Mouse (Mus musculus): ENCODE data around the gene Faf2. TPM values are rescaled to one million over a fixed set of nuclear protein-coding genes. Genes with fewer than 3 reads are reported as not detected.

Faf2 gene
- polyA plus RNA-seq, 1 experiment, result 27.9 TPM

- no peaks in the 10 kb centered on the region; the same call in 1 of the 2 replicates for H3K4me1 ChIP-seq (ENCODE audit: control insufficient read depth, insufficient read depth, low read length)
- H3K4me3 ChIP-seq (ENCODE audit: insufficient read depth, low read depth, low read length), result no peak overlapping the region
- TF ChIP-seq POLR2A (IDR thresholded peaks at IDR 0.05; ENCODE audit: low read depth, low read length) (no peak), CTCF (conservative IDR thresholded peaks at IDR 0.05; ENCODE audit: insufficient read depth, insufficient read length, low read depth, low read length) (no peak)
- no peak overlapping the region for H3K27ac ChIP-seq (ENCODE audit: insufficient read depth, low read depth, low read length)
- peaks cover 5% of the 10 kb centered on the region for H3K36me3 ChIP-seq (ENCODE audit: control insufficient read depth, insufficient read depth, low read length)
- no peaks in the 10 kb centered on the region for H3K27me3 ChIP-seq (replicated peaks; ENCODE audit: control insufficient read depth, insufficient read depth, low read length)
- DNase-seq, result peak; percentile 65
- 73% methylated on average over 3 of the region's 3 CpGs for WGBS
Observed at GRCm38 (mm10) chr13:54650461-54650860, 28.9 kb downstream of the Faf2 start.

GRCm38 (mm10) chr13:54660877-54661276, 39.3 kb downstream of the Faf2 start:
- Histone ChIP-seq H3K4me1 (ENCODE audit: control insufficient read depth, insufficient read depth, low read length) (peaks cover 13% of the 10 kb centered on the region), H3K27me3 (replicated peaks; ENCODE audit: control insufficient read depth, insufficient read depth, low read length) (no peaks in the 10 kb centered on the region), H3K36me3 (ENCODE audit: control insufficient read depth, insufficient read depth, low read length) (no peaks in the 10 kb centered on the region; the same call in 1 of the 2 replicates), H3K4me3 (ENCODE audit: insufficient read depth, low read depth, low read length) (no peak overlapping the region), H3K27ac (ENCODE audit: insufficient read depth, low read depth, low read length) (no peak overlapping the region)
- 60% methylated on average over 5 of the region's 5 CpGs for WGBS
- TF ChIP-seq CTCF (conservative IDR thresholded peaks at IDR 0.05; ENCODE audit: insufficient read depth, insufficient read length, low read depth, low read length) (no peak), POLR2A (IDR thresholded peaks at IDR 0.05; ENCODE audit: low read depth, low read length) (no peak)
- no peak for DNase-seq

GRCm38 (mm10) chr13:54661358-54661757, 39.8 kb downstream of the Faf2 start:
- 67% methylated on average over 12 of the region's 12 CpGs for WGBS
- no peak overlapping the region for H3K27ac ChIP-seq (ENCODE audit: insufficient read depth, low read depth, low read length)
- peak; percentile 28 for DNase-seq
- H3K4me1 ChIP-seq (ENCODE audit: control insufficient read depth, insufficient read depth, low read length), result peaks cover 13% of the 10 kb centered on the region
- H3K27me3 ChIP-seq (replicated peaks; ENCODE audit: control insufficient read depth, insufficient read depth, low read length), result no peaks in the 10 kb centered on the region
- TF ChIP-seq POLR2A (IDR thresholded peaks at IDR 0.05; ENCODE audit: low read depth, low read length) (no peak), CTCF (conservative IDR thresholded peaks at IDR 0.05; ENCODE audit: insufficient read depth, insufficient read length, low read depth, low read length) (no peak)
- H3K36me3 ChIP-seq (ENCODE audit: control insufficient read depth, insufficient read depth, low read length), result no peaks in the 10 kb centered on the region; the same call in 1 of the 2 replicates
- H3K4me3 ChIP-seq (ENCODE audit: insufficient read depth, low read depth, low read length), result no peak overlapping the region

- H3K27me3 ChIP-seq (replicated peaks; ENCODE audit: control insufficient read depth, insufficient read depth, low read length), result no peaks in the 10 kb centered on the region
- peaks cover 13% of the 10 kb centered on the region for H3K4me1 ChIP-seq (ENCODE audit: control insufficient read depth, insufficient read depth, low read length)
- 41% methylated on average over 4 of the region's 4 CpGs for WGBS
- H3K36me3 ChIP-seq (ENCODE audit: control insufficient read depth, insufficient read depth, low read length), result no peaks in the 10 kb centered on the region; the same call in 1 of the 2 replicates
- TF ChIP-seq POLR2A (IDR thresholded peaks at IDR 0.05; ENCODE audit: low read depth, low read length) (no peak), CTCF (conservative IDR thresholded peaks at IDR 0.05; ENCODE audit: insufficient read depth, insufficient read length, low read depth, low read length) (no peak)
- no peak overlapping the region for H3K4me3 ChIP-seq (ENCODE audit: insufficient read depth, low read depth, low read length)
- peak; percentile 23 for DNase-seq
- H3K27ac ChIP-seq (ENCODE audit: insufficient read depth, low read depth, low read length), result 0 out of 2 replicates have a peak overlapping the region, but pooled peaks have one; percentile 7
Observed at GRCm38 (mm10) chr13:54663999-54664398, 42.4 kb downstream of the Faf2 start.

- Histone ChIP-seq H3K36me3 (ENCODE audit: control insufficient read depth, insufficient read depth, low read length) (no peaks in the 10 kb centered on the region; the same call in 1 of the 2 replicates), H3K27me3 (replicated peaks; ENCODE audit: control insufficient read depth, insufficient read depth, low read length) (no peaks in the 10 kb centered on the region)
- DNase-seq, result no peak
Observed at GRCm38 (mm10) chr13:54664509-54664908, 42.9 kb downstream of the Faf2 start.

GRCm38 (mm10) chr13:54665062-54665461, 43.5 kb downstream of the Faf2 start:
- no peak for TF ChIP-seq POLR2A (IDR thresholded peaks at IDR 0.05; ENCODE audit: low read depth, low read length)
- TF ChIP-seq CTCF (conservative IDR thresholded peaks at IDR 0.05; ENCODE audit: insufficient read depth, insufficient read length, low read depth, low read length), result no peak
- no peak for DNase-seq
- Histone ChIP-seq H3K4me3 (ENCODE audit: insufficient read depth, low read depth, low read length) (no peak overlapping the region), H3K36me3 (ENCODE audit: control insufficient read depth, insufficient read depth, low read length) (no peaks in the 10 kb centered on the region; the same call in 1 of the 2 replicates), H3K27me3 (replicated peaks; ENCODE audit: control insufficient read depth, insufficient read depth, low read length) (no peaks in the 10 kb centered on the region), H3K4me1 (ENCODE audit: control insufficient read depth, insufficient read depth, low read length) (peaks cover 13% of the 10 kb centered on the region), H3K27ac (ENCODE audit: insufficient read depth, low read depth, low read length) (no peak overlapping the region)
- 92% methylated on average over 7 of the region's 7 CpGs for WGBS

More at GRCm38 (mm10) chr13:54664509-54664908, 42.9 kb downstream of the Faf2 start:
- no peak for TF ChIP-seq POLR2A (IDR thresholded peaks at IDR 0.05; ENCODE audit: low read depth, low read length)
- TF ChIP-seq CTCF (conservative IDR thresholded peaks at IDR 0.05; ENCODE audit: insufficient read depth, insufficient read length, low read depth, low read length), result no peak
- Histone ChIP-seq H3K27ac (ENCODE audit: insufficient read depth, low read depth, low read length) (no peak overlapping the region), H3K4me3 (ENCODE audit: insufficient read depth, low read depth, low read length) (no peak overlapping the region), H3K4me1 (ENCODE audit: control insufficient read depth, insufficient read depth, low read length) (peaks cover 13% of the 10 kb centered on the region)
- 72% methylated on average over 1 of the region's 1 CpGs for WGBS

GRCm38 (mm10) chr13:54670491-54670890, 48.9 kb downstream of the Faf2 start:
- Histone ChIP-seq H3K27ac (ENCODE audit: insufficient read depth, low read depth, low read length) (no peak overlapping the region), H3K4me3 (ENCODE audit: insufficient read depth, low read depth, low read length) (no peak overlapping the region), H3K27me3 (replicated peaks; ENCODE audit: control insufficient read depth, insufficient read depth, low read length) (no peaks in the 10 kb centered on the region), H3K36me3 (ENCODE audit: control insufficient read depth, insufficient read depth, low read length) (no peaks in the 10 kb centered on the region), H3K4me1 (ENCODE audit: control insufficient read depth, insufficient read depth, low read length) (no peaks in the 10 kb centered on the region; the same call in 1 of the 2 replicates)
- TF ChIP-seq POLR2A (IDR thresholded peaks at IDR 0.05; ENCODE audit: low read depth, low read length), result no peak
- TF ChIP-seq CTCF (conservative IDR thresholded peaks at IDR 0.05; ENCODE audit: insufficient read depth, insufficient read length, low read depth, low read length), result no peak
- DNase-seq, result peak; percentile 67
- WGBS, result 45% methylated on average over 2 of the region's 2 CpGs
